Comparison of ENCODE assay signal across 9 mouse cellular contexts in genomic region chr6:137142796-137143195, GRCm38 (mm10). TPM values are rescaled to one million over a fixed set of nuclear protein-coding genes. Genes with fewer than 3 reads are reported as not detected.
A peak's percentile ranks its signal among the peaks of the same experiment; 100 is the strongest.
DNase-seq lines count a peak whose midpoint lies in the region; ATAC-seq and TF ChIP-seq lines count a peak whose summit lies in the region.
"Had no signal": no experiment of that assay in that cellular context is flagged by ENCODE, and none has a peak within 500 bp of the region (broad histone marks: within the 10 kb centered on the region; RNA-seq: fewer than 3 reads in every experiment).

No protein-coding gene starts in this region.

- H3K27me3 ChIP-seq in Patski: no peaks in the 10 kb centered on the region
- H3K27me3 ChIP-seq in embryonic facial prominence, embryonic 14.5 days (replicated peaks; ENCODE audit: control insufficient read depth, insufficient read depth, low read length): no peaks in the 10 kb centered on the region
- no peaks in the 10 kb centered on the region for H3K27me3 ChIP-seq in intestine, embryonic 16.5 days (replicated peaks; ENCODE audit: control insufficient read depth, insufficient read depth, low read length)

- POLR2A ChIA-PET in Patski (lab: Charles Lee): interaction anchor here (0.7 kb wide), 2 partner anchors 11 to 218 kb away, joined by 3 to 4 read pairs; no protein-coding TSS in a partner anchor

- H3K9me3 ChIP-seq in embryonic facial prominence, embryonic 14.5 days (ENCODE audit: control insufficient read depth, low read length): no peaks in the 10 kb centered on the region
- H3K9me3 ChIP-seq in intestine, embryonic 16.5 days (ENCODE audit: control insufficient read depth, low read length): no peaks in the 10 kb centered on the region

- in situ Hi-C loops in Patski (cut with MboI; ENCODE audit: low pct_unique_long_range_greater_than_20kb): no loop called here

- peaks cover 5% of the 10 kb centered on the region; the same call in 1 of the 2 replicates for H3K36me3 ChIP-seq in embryonic facial prominence, embryonic 14.5 days (ENCODE audit: control insufficient read depth, insufficient read depth, low read length)
- no peaks in the 10 kb centered on the region for H3K36me3 ChIP-seq in intestine, embryonic 16.5 days (ENCODE audit: control insufficient read depth, insufficient read depth, low read length)

- no peak for TF ChIP-seq CTCF in Patski (IDR thresholded peaks at IDR 0.05)

- peak overlapping the region; percentile 57 for H3K4me2 ChIP-seq in embryonic facial prominence, embryonic 14.5 days (ENCODE audit: low read depth, low read length)
- peak overlapping the region; percentile 50 for H3K4me2 ChIP-seq in intestine, embryonic 16.5 days (ENCODE audit: low read depth, low read length)

- 0% methylated on average over 8 of the region's 11 CpGs for WGBS in embryonic facial prominence, embryonic 14.5 days
- 1% methylated on average over 8 of the region's 11 CpGs for WGBS in intestine, embryonic 16.5 days

- no peak for DNase-seq in Patski (ENCODE audit: low read depth, low spot score)
- peak; percentile 91 for DNase-seq in embryonic facial prominence, embryonic 14.5 days (ENCODE audit: low spot score)
- peak; percentile 51 to 81 for DNase-seq in lung, postnatal 4 days
- DNase-seq in cerebellum, adult 8-10 months: no peak
- no peak for DNase-seq in urinary bladder, postnatal 4 days (ENCODE audit: low spot score in 2 of 2)
- DNase-seq in adrenal gland, postnatal 4 days (ENCODE audit: low spot score in 2 of 2): no peak
- no peak for DNase-seq in frontal cortex, postnatal 10 days (ENCODE audit: low spot score in 2 of 2)

- peak overlapping the region; percentile 58 for H3K9ac ChIP-seq in embryonic facial prominence, embryonic 14.5 days (ENCODE audit: low read depth, low read length)
- peak overlapping the region; percentile 41; the same call in 1 of the 2 replicates for H3K9ac ChIP-seq in intestine, embryonic 16.5 days (ENCODE audit: low read depth, low read length)

- peak overlapping the region; percentile 28 for H3K4me3 ChIP-seq in embryonic facial prominence, embryonic 14.5 days (ENCODE audit: low read depth, low read length)
- H3K4me3 ChIP-seq in intestine, embryonic 16.5 days (ENCODE audit: low read length): peak overlapping the region; percentile 27

- CTCF ChIA-PET in Patski (lab: Charles Lee): no interaction called here

- peaks cover 10% of the 10 kb centered on the region for H3K4me1 ChIP-seq in embryonic facial prominence, embryonic 14.5 days (ENCODE audit: control insufficient read depth, insufficient read depth, low read length)
- peaks cover 30% of the 10 kb centered on the region for H3K4me1 ChIP-seq in intestine, embryonic 16.5 days (ENCODE audit: control insufficient read depth, insufficient read depth, low read length)

- peak; percentile 58 for ATAC-seq in Patski
- ATAC-seq in embryonic facial prominence, embryonic 14.5 days (ENCODE audit: low read depth): peak; percentile 92
- ATAC-seq in intestine, embryonic 16.5 days: peak; percentile 63

- peak overlapping the region; percentile 77 for H3K27ac ChIP-seq in embryonic facial prominence, embryonic 14.5 days (replicated peaks; ENCODE audit: low read depth, low read length)
- peak overlapping the region; percentile 69 for H3K27ac ChIP-seq in intestine, embryonic 16.5 days (ENCODE audit: low read length)

RNA-seq across cellular contexts. Expression of gene Rerg, which starts 27.5 kb away (rescaled TPM):
- polyA plus RNA-seq in Patski (2021): 2.3 TPM
- 23.1 and 26.0 TPM in 2 replicates for polyA plus RNA-seq in embryonic facial prominence, embryonic 14.5 days (2014; fragmentation: Nextera tagmentation; extraction: Ambion mirVana)
- polyA plus RNA-seq in intestine, embryonic 16.5 days (2015; fragmentation: Nextera tagmentation; extraction: Ambion mirVana): 18.2 TPM in 2 replicates
- 100 to 1,000 TPM; 110 to 116 TPM for total RNA-seq in adrenal gland, postnatal 4 days (2021)
- total RNA-seq: neutrophil, adult 5-6 weeks had no signal

Comparison
In these comparisons a context has a peak if more than half of its experiments do, and no peak if none do; other contexts are left out.
1. DNase-seq: peak in embryonic facial prominence, embryonic 14.5 days (single experiment) and lung, postnatal 4 days (2 of 2); none in Patski (single experiment), cerebellum, adult 8-10 months (single experiment), urinary bladder, postnatal 4 days (0 of 2), adrenal gland, postnatal 4 days (0 of 2) and frontal cortex, postnatal 10 days (0 of 2).
2. Peak in every context shown above with its lines, with median percentiles within 50 percentile points of each other: ATAC-seq.